ENCODE assay signal across 7 mouse cellular contexts in the genomic region with DNA sequence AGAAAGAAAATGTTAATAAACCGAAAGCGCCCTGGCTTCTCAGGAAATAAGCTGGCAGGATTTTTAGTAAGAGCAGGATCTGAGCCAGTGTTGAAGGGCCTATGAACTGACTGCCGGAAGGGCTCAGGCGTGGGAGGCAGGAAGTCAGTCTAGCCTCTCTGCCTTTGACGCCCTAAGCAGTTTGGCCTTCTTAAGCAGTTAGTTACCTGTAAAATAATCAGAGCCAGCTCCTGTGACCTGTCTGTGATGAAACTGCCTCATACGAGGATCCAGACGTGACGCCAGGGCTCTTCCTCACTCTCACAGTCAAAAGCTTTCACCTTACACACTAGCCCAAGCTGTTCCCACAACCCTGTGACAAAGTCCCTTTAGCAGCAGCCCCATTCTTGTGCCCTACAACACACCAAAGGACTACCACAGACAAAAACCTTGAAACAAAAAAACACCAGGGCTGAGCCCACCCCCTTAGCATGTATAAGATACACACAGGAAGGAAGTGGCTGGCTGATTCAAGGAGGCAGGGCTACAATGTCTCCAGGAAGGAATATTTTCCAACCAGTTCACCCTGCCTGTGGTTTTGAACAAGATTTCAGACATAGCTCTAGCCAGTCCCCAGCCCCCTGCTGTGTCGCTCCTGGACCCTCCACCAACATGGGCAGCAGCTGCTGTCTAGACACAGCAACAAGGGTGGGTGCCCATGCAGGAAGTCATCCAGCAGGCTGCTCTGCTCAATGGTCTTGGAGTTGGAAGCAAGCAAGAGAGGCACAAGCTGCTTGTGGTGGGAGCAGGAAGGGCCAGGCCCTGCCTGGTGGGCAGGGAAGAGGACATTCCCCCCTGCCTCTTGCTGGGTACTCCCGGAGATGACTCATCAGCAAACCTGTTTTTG.
DNase-seq lines count a peak whose midpoint lies in the region; ATAC-seq and TF ChIP-seq lines count a peak whose summit lies in the region.

No protein-coding gene starts in this region.

- no peak for TF ChIP-seq CTCF in kidney, postnatal 0 days (IDR thresholded peaks at IDR 0.05; ENCODE audit: low read depth)

- peak; percentile 86 for ATAC-seq in CD4-positive, CD25-positive, alpha-beta regulatory T cell, adult 4 months
- no peak for ATAC-seq in heart, embryonic 13.5 days (ENCODE audit: extremely low read depth, insufficient number of reproducible peaks, low FRiP score, low TSS enrichment)
- ATAC-seq in kidney, postnatal 0 days (replicated peaks; ENCODE audit: low FRiP score, low read depth): no peak; the same call in 1 of the 2 replicates

- DNase-seq in 3T3-L1 (ENCODE audit: low read depth, low spot score) (peak; percentile 53), adipocyte (ENCODE audit: low spot score) (no peak)
- DNase-seq in kidney, postnatal 0 days (ENCODE audit: low spot score): peak; percentile 57
- peak; percentile 55 to 58 for DNase-seq in natural killer cell, adult 2 months (ENCODE audit: low spot score in 2 of 2)
- DNase-seq in testis, postnatal 10 days (ENCODE audit: low spot score): no peak

- no peaks in the 10 kb centered on the region for H3K36me3 ChIP-seq in heart, embryonic 13.5 days
- no peaks in the 10 kb centered on the region for H3K36me3 ChIP-seq in kidney, postnatal 0 days (ENCODE audit: insufficient read depth, low read length)

- no peak overlapping the region for H3K4me3 ChIP-seq in heart, embryonic 13.5 days
- no peak overlapping the region for H3K4me3 ChIP-seq in kidney, postnatal 0 days (replicated peaks; ENCODE audit: low read depth, low read length)

- no peaks in the 10 kb centered on the region for H3K27me3 ChIP-seq in heart, embryonic 13.5 days (replicated peaks)
- H3K27me3 ChIP-seq in kidney, postnatal 0 days (ENCODE audit: insufficient read depth, low read length): no peaks in the 10 kb centered on the region

- peaks cover 10% of the 10 kb centered on the region; the same call in 1 of the 2 replicates for H3K4me1 ChIP-seq in heart, embryonic 13.5 days
- no peaks in the 10 kb centered on the region for H3K4me1 ChIP-seq in kidney, postnatal 0 days (replicated peaks; ENCODE audit: insufficient read depth, low read length)

- H3K9ac ChIP-seq in heart, embryonic 13.5 days: no peak overlapping the region
- H3K9ac ChIP-seq in kidney, postnatal 0 days (ENCODE audit: low read depth, low read length): no peak overlapping the region

- WGBS in heart, embryonic 13.5 days: 57% methylated on average over 10 of the region's 10 CpGs
- WGBS in kidney, postnatal 0 days: 45% methylated on average over 10 of the region's 10 CpGs

- no peak overlapping the region for H3K4me2 ChIP-seq in heart, embryonic 13.5 days
- H3K4me2 ChIP-seq in kidney, postnatal 0 days (ENCODE audit: low read length): no peak overlapping the region

- peak overlapping the region; percentile 63 for H3K27ac ChIP-seq in heart, embryonic 13.5 days (replicated peaks)
- H3K27ac ChIP-seq in kidney, postnatal 0 days: peak overlapping the region; percentile 71

- H3K9me3 ChIP-seq in heart, embryonic 13.5 days: no peaks in the 10 kb centered on the region
- H3K9me3 ChIP-seq in kidney, postnatal 0 days (replicated peaks; ENCODE audit: low read length): no peaks in the 10 kb centered on the region

Comparison
In these comparisons a context has a peak if more than half of its experiments do, and no peak if none do; other contexts are left out.
1. DNase-seq: peak in 3T3-L1 (single experiment), kidney, postnatal 0 days (single experiment) and natural killer cell, adult 2 months (2 of 2); none in testis, postnatal 10 days (single experiment) and adipocyte (single experiment).